Mouse (Mus musculus) cerebellum, adult 2 months (tissue): ENCODE data around the gene Tsks.

Experiments
- CTCF ChIP-seq: fragments of 200-500 bp; IDR thresholded peaks from 2 replicates; pipeline ENCODE4 v1.5.1; 2011; ENCODE audit warnings: low read depth, mild to moderate bottlenecking, control low read depth, low read length, moderate library complexity, borderline replicate concordance; ENCODE audit not compliant: insufficient read depth
- POLR2A ChIP-seq: fragments of 200-500 bp; IDR thresholded peaks from 2 replicates; pipeline ENCODE4 v1.6.1; 2011; ENCODE audit warnings: low read length, control low read depth, borderline replicate concordance; ENCODE audit not compliant: insufficient read depth

- TF ChIP-seq POLR2A, result no peak
- peak; percentile 60 for TF ChIP-seq CTCF
These were observed 12.6 kb downstream of the Tsks start for GRCm38 (mm10) chr7:44955628-44956027.
